Mouse (Mus musculus) embryonic facial prominence, embryonic 11.5 days (tissue): ENCODE results near the gene Hnrnpa2b1. TPM values are rescaled to one million over a fixed set of nuclear protein-coding genes. Genes with fewer than 3 reads are reported as not detected.

ENCODE experiments used
- ATAC-seq: fragments of 200-750 bp; cut with Nextera tagmentation; replicated peaks from 2 replicates; pipeline ENCODE4 v1.8.0; 2017; ENCODE audit warnings: low read depth; ENCODE audit not compliant: insufficient number of reproducible peaks, low FRiP score, low TSS enrichment
- DNase-seq: peaks from one replicate; pipeline ENCODE4 v3.0.0-alpha.2; 2015; ENCODE audit warnings: low spot score
- H3K27ac ChIP-seq: fragments of 300-500 bp; sonication (generic); replicated peaks from 2 replicates; pipeline ENCODE4 v1.5.1; 2014; ENCODE audit warnings: mild to moderate bottlenecking, low read depth, low read length, control low read depth
- H3K27me3 ChIP-seq: fragments of 300-500 bp; sonication (generic); 2 replicates; pipeline ENCODE4 v1.6.1; 2014; ENCODE audit warnings: mild to moderate bottlenecking, low read length, moderate library complexity, mixed read lengths; ENCODE audit not compliant: control insufficient read depth, insufficient read depth
- H3K36me3 ChIP-seq: fragments of 300-500 bp; sonication (generic); replicated peaks from 2 replicates; pipeline ENCODE4 v1.6.1; 2014; ENCODE audit warnings: low read depth, mild to moderate bottlenecking, low read length, moderate library complexity, mixed read lengths; ENCODE audit not compliant: control insufficient read depth, insufficient read depth
- H3K4me1 ChIP-seq: fragments of 300-500 bp; sonication (generic); 2 replicates; pipeline ENCODE4 v1.6.1; 2014; ENCODE audit warnings: low read length, mixed read lengths; ENCODE audit not compliant: control insufficient read depth, insufficient read depth
- H3K4me2 ChIP-seq: fragments of 300-500 bp; sonication (generic); 2 replicates; pipeline ENCODE4 v1.6.1; 2014; ENCODE audit warnings: low read depth, mild to moderate bottlenecking, control low read depth, low read length, moderate library complexity
- H3K4me3 ChIP-seq: fragments of 300-500 bp; sonication (generic); 2 replicates; pipeline ENCODE4 v1.5.1; 2014; ENCODE audit warnings: low read depth, low read length, control low read depth
- H3K9ac ChIP-seq: fragments of 300-500 bp; sonication (generic); replicated peaks from 2 replicates; pipeline ENCODE4 v1.6.1; 2014; ENCODE audit warnings: mild to moderate bottlenecking, control low read depth, low read length
- H3K9me3 ChIP-seq: fragments of 300-500 bp; sonication (generic); replicated peaks from 2 replicates; pipeline ENCODE4 v1.6.1; 2016; ENCODE audit warnings: mild to moderate bottlenecking, low read length, inconsistent platforms, mixed read lengths; ENCODE audit not compliant: control insufficient read depth
- whole genome bisulfite sequencing: fragments of 180-500 bp; shearing (Covaris S2); extraction: QIAGEN DNeasy Blood & Tissue Kit; methylation state at CpG from one replicate; pipeline ENCODE4 v1.1.7; 2014; 5-methylcytosine and 5-hydroxymethylcytosine counted together
- polyA plus RNA-seq: library from polyadenylated mRNA; unstranded; fragments of >200 nt; fragmentation: Nextera tagmentation; extraction: Ambion mirVana; gene quantifications from 2 replicates; pipeline ENCODE4 v1.2.1, GENCODE M21; 2014

The Hnrnpa2b1 gene
- polyA plus RNA-seq, 1 experiment from 2014 or later: 1,840 TPM

DNA sequence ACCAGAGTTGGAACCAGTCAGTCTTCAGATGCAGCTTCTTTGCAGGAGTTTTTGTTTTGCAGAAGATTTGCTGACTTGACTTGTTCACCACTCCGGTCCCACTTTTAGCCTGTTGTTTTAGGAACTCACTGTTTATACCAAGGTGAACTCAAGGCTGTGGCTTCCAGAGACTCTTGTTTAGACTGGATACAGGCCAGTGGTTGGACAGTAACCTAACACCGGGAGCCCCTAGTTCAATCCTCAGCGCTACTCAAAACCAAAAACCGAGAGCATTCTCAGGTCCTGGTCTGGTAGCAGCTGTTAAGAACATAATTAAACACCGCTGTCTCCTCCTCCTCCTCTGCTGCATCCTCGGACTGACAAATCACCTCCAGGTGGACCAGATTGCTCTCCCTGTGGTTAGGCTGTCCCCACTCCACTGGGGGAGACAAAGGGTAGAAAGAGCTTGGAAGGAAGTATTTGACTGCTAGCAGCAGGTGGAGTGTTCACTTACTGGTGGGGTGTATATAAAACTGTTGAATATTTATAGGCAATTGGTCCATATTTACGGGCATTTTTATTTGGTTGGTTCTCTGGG lies 16.7 kb downstream of the Hnrnpa2b1 start:
- peaks cover 2% of the 10 kb centered on the region; the same call in 1 of the 2 replicates for H3K4me1 ChIP-seq
- 50% methylated on average over 7 of the region's 7 CpGs for WGBS
- H3K27me3 ChIP-seq: no peaks in the 10 kb centered on the region
- H3K4me2 ChIP-seq: no peak overlapping the region
- no peaks in the 10 kb centered on the region for H3K36me3 ChIP-seq
- no peak overlapping the region for H3K4me3 ChIP-seq
- no peak overlapping the region for H3K27ac ChIP-seq
- no peak for ATAC-seq
- peak; percentile 45 for DNase-seq
- H3K9ac ChIP-seq: no peak overlapping the region
- H3K9me3 ChIP-seq: no peaks in the 10 kb centered on the region

DNA sequence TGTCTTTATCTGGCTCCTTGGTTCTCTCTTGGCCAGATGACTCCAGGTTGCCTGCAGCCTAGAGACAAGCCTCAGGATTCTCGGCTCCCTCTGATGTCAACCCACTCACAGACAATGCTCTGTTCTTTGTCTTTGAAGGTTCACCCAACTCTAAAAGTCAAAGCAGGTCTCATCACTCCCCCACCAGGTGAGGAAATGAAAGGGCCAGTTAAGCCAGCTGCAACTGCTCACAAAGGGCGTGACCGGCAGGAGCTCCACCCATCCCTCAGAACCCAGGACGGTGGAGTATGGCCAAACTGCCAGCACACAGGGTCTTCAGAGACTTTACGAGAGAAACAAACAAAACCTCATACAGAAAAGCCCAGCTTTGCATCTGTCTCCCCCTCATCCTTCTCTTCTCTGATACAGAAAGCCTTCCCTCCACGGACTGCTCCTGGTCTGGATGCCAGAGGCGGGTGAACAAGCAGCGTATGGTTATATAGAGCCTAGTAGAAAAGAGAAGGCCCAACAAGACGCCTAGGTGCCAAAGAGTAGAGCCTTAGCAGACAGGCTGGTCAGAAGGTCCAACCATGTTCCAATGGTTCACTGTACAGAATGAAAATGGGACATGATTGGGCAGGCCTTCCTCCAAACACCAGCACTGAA lies 27.4 kb downstream of the Hnrnpa2b1 start:
- H3K9ac ChIP-seq: no peak overlapping the region
- DNase-seq (no peak), ATAC-seq (no peak)
- no peaks in the 10 kb centered on the region for H3K9me3 ChIP-seq
- no peaks in the 10 kb centered on the region for H3K4me1 ChIP-seq
- 58% methylated on average over 9 of the region's 9 CpGs for WGBS
- no peaks in the 10 kb centered on the region for H3K27me3 ChIP-seq
- H3K27ac ChIP-seq: no peak overlapping the region
- no peaks in the 10 kb centered on the region for H3K36me3 ChIP-seq
- no peak overlapping the region for H3K4me2 ChIP-seq
- H3K4me3 ChIP-seq: no peak overlapping the region

DNA sequence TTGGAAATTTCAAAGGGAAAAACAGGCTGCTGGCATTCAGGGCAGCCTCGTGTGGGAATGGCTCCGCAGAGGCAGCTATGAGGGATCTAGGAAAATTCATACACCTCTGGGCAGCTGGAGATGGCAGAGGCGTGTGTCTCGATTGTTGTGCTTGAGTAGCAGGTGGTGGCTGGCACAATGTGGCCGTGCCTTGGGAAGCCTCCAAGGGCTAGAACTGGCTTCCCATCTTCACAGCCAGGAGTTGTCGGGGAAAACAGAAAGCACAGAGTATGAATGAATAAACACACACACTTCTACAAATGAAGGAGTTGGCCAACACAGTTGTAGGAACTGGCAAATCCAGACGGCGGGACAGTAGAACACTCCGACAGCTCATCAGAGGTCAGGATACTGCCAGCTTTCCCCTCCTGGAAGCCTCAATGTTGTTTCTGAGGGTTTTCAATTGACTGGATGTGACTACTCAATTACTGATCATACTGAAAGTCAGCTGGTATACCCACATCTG lies 30.8 kb downstream of the Hnrnpa2b1 start:
- Histone ChIP-seq H3K4me3 (no peak overlapping the region), H3K27ac (no peak overlapping the region), H3K9ac (no peak overlapping the region), H3K9me3 (no peaks in the 10 kb centered on the region), H3K36me3 (no peaks in the 10 kb centered on the region), H3K4me1 (no peaks in the 10 kb centered on the region), H3K27me3 (peaks cover 13% of the 10 kb centered on the region), H3K4me2 (no peak overlapping the region)
- WGBS: 90% methylated on average over 9 of the region's 9 CpGs
- ATAC-seq: no peak
- DNase-seq: no peak

DNA sequence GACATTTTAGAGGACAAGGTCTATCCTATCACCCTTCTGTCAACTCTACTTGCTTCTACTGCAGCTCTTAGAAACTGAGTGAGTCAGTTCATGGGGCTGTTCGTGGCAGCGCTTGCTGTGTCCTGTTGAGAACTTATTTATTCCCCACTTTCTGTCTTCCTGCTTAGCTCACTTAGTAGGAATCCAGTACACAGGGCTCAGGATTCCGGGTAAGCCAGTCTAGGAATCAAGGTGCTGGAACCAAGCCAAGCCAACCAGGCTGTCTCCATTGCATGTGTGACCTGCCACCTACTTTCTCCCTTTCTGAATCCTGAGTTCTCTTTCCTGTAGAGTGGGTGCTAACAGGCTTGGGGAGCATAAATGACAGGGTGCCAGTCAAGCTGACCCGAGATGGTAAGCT lies 32.0 kb downstream of the Hnrnpa2b1 start:
- Histone ChIP-seq H3K9me3 (no peaks in the 10 kb centered on the region), H3K27me3 (peaks cover 24% of the 10 kb centered on the region), H3K4me3 (no peak overlapping the region), H3K9ac (no peak overlapping the region), H3K4me1 (no peaks in the 10 kb centered on the region), H3K36me3 (no peaks in the 10 kb centered on the region), H3K27ac (no peak overlapping the region), H3K4me2 (no peak overlapping the region)
- ATAC-seq (no peak), DNase-seq (no peak)
- 84% methylated on average over 4 of the region's 4 CpGs for WGBS

DNA sequence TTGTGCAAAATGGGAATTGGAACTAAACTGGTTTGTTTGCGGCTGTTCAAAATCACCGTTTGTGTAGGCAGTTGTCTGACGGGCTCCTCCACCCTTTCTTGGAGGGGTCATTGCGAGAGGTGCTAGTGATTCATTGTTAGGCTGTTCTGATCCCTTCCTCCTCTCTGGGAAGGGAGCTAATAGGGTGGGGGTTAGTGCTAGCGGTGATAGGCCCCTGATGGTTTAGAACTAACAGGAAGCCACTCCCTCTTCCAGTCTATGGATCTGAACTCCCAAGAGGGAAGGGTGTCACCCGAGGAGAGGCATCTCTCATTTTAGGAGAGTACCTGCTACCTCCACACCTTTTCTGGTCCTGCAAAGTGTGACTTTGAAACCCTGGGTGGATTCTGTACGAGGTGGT lies 35.4 kb downstream of the Hnrnpa2b1 start:
- H3K4me2 ChIP-seq: no peak overlapping the region
- no peaks in the 10 kb centered on the region for H3K36me3 ChIP-seq
- H3K9ac ChIP-seq: no peak overlapping the region
- H3K4me1 ChIP-seq: no peaks in the 10 kb centered on the region
- 38% methylated on average over 7 of the region's 7 CpGs for WGBS
- H3K9me3 ChIP-seq: no peaks in the 10 kb centered on the region
- peaks cover 28% of the 10 kb centered on the region for H3K27me3 ChIP-seq
- no peak for ATAC-seq
- no peak for DNase-seq
- no peak overlapping the region for H3K4me3 ChIP-seq
- H3K27ac ChIP-seq: no peak overlapping the region

DNA sequence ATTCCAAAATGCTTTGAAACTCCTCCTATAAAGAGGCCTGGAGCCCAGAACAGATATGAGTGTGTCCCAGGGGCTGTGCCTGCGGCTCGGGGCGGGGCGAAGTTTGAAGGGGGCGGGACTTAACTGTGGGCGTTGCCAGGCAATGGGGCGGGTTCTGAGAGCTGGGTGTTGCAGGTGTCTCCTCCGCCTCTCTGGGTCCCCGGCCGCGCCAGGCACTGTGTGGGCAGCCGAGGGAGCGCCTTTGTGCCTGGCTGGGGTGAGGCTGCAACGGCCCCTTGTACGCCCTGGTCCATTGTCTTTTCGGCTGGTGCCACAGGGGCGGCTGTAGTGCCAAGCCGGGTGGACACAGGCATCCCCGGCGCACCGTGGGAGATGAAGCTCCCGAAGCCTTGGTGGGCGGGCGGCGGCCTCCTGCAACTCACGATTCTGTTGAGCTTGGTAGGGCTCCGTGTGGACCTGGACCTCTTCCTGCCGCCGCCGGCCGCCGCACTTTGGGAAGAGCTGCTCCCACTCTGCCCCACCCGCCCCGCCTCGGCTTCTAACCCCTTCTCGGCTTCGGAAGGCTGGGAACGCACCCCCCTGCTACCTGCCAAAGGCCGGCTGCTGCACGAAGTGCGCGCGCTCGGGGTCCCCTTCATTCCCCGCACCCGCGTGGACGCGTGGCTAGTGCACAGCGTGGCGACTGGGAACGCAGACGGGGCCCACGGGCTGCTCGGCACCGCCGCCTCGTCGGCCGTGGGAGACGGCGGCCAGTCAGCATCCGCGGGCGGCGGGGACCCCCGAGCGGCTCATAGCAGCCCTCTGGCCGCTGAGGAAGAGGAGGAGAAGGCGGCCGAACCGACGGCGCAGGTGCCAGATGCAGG lies 36.9 kb downstream of the Hnrnpa2b1 start, which contains the start of gene Nfe2l3:
Nfe2l3 (plus strand) TSS at position 136 of the 863 bp plus-strand sequence.
- Histone ChIP-seq H3K4me1 (no peaks in the 10 kb centered on the region), H3K4me2 (peak within 1 kb of the TSS; percentile 60), H3K4me3 (peak within 1 kb of the TSS; percentile 38), H3K9me3 (no peaks in the 10 kb centered on the region), H3K27me3 (peaks cover 28% of the 10 kb centered on the region), H3K27ac (no peak within 1 kb of the TSS), H3K36me3 (no peaks in the 10 kb centered on the region), H3K9ac (peak within 1 kb of the TSS; percentile 30)
- under 1% methylated on average over 74 of the region's 74 CpGs for WGBS
- DNase-seq: peak; percentile 67
- ATAC-seq: peak; percentile 80

DNA sequence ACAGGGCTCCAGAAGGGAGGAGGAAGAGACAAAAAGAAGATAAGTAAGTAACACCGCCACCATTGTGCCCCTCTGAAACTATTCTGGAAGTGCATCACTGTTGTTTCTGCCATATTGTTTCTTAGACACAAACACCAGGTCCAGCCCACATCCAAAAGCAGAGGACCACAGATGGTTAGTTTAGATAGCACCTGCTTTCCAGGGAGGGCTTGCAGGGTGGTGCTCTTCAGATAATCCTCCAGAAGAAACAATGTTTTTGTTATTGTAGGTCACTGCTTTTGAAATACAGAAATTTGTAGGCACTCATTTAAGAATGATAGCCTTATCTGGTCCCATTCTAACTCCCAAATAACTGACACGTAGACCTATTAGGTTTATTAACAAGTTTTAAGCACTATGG lies 45.2 kb downstream of the Hnrnpa2b1 start:
- Histone ChIP-seq H3K27me3 (no peaks in the 10 kb centered on the region; the same call in 1 of the 2 replicates), H3K36me3 (no peaks in the 10 kb centered on the region), H3K27ac (no peak overlapping the region), H3K9ac (no peak overlapping the region), H3K9me3 (no peaks in the 10 kb centered on the region), H3K4me3 (no peak overlapping the region), H3K4me2 (no peak overlapping the region), H3K4me1 (no peaks in the 10 kb centered on the region)
- no peak for DNase-seq
- no peak for ATAC-seq
- 85% methylated on average over 2 of the region's 2 CpGs for WGBS
